Mouse (Mus musculus): ENCODE measurements at regions not wholly inside any gene's neighbourhood (a gene's known extent, or its start where the extent isn't known, plus 50 kb on each side); places are given as distances from the start of the nearest gene placed in this dataset.
A peak's percentile ranks its signal among the peaks of the same experiment; 100 is the strongest.
"Not testable (repeated sequence)": the region's sequence is repeated elsewhere in the genome, so short reads cannot be mapped to it uniquely, and the experiment has no call there.

GRCm38 (mm10) chr1:7271466-7272110 lies 2463.9 kb downstream of the Gm37988 start:
- H3K27ac ChIP-seq (replicated peaks); H3K36me3 ChIP-seq (replicated peaks); DNase-seq (ENCODE audit: low spot score); H3K9me3 ChIP-seq; H3K4me1 ChIP-seq; H3K27me3 ChIP-seq (replicated peaks; ENCODE audit: low read depth, poor library complexity, severe bottlenecking); H3K4me3 ChIP-seq: not testable (repeated sequence)
- WGBS = 85% methylated on average over 25 of the region's 25 CpGs

GRCm38 (mm10) chr1:7298921-7299685 lies 2491.4 kb downstream of the Gm37988 start:
- H3K4me3 ChIP-seq; H3K36me3 ChIP-seq (replicated peaks); H3K27me3 ChIP-seq (replicated peaks; ENCODE audit: low read depth, poor library complexity, severe bottlenecking); H3K4me1 ChIP-seq; DNase-seq (ENCODE audit: low spot score); H3K9me3 ChIP-seq; H3K27ac ChIP-seq (replicated peaks): not testable (repeated sequence)
- WGBS = 89% methylated on average over 9 of the region's 9 CpGs

DNA sequence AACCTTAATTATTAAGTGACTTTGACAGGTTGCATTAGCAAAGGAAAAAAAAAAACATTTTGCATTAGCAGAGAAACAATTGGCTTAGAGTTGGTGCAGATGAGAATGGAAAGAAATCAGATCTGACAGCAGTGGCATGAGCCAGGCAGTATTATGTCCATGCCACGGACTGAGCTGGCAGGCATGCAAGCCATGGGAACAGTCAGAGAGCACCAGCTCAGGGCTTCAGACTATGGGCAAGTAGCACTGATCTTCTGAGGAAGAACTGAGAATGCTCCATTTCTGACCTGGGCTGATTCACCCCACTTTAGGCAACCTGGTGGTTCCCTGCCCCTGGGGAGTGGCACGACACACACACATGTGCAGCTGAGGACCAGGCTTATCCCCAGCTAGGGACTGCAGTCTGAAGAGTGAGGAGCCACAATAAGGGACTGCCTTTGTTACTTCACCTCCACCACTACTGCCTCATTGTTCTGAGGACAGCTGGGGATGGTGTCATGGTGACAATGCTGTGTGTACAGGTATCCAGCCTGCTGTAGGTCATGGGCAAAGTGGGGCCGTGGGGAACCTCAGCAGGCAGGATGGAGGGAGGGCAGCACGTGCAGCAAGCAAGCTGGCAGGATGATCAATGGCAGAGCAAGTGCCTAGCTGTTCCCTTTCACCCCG lies 2501.4 kb downstream of the Gm37988 start:
- H3K36me3 ChIP-seq (replicated peaks) = no peaks in the 10 kb centered on the region
- no peak for DNase-seq (ENCODE audit: low spot score)
- H3K4me1 ChIP-seq = no peaks in the 10 kb centered on the region
- H3K4me3 ChIP-seq = no peak overlapping the region
- WGBS = 60% methylated on average over 5 of the region's 5 CpGs
- H3K9me3 ChIP-seq = no peaks in the 10 kb centered on the region
- no peaks in the 10 kb centered on the region for H3K27me3 ChIP-seq (replicated peaks; ENCODE audit: low read depth, poor library complexity, severe bottlenecking)
- H3K27ac ChIP-seq (replicated peaks) = 0 out of 2 replicates have a peak overlapping the region, but pooled peaks have one; percentile 19

DNA sequence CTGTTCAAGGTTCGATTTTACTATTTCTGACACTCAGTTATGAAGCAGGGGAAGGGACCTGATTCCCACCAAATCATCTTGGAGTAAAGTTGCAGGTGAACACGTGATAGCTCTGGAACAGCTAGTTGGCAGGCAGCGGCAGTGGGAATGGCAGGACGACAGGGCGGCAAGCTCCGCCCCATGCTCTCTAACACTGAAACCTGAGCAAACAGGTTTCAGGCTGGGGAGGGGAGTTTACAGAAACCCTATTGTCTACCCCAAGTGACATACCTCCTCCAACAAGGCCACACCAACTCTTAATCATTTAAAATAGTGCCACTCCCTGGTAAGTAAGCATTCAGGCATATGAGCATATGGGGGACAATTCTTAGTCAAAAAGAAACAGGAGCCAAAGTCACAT lies 2504.7 kb downstream of the Gm37988 start:
- H3K27me3 ChIP-seq (replicated peaks; ENCODE audit: low read depth, poor library complexity, severe bottlenecking); DNase-seq (ENCODE audit: low spot score); H3K36me3 ChIP-seq (replicated peaks); H3K27ac ChIP-seq (replicated peaks); H3K9me3 ChIP-seq; H3K4me1 ChIP-seq; H3K4me3 ChIP-seq: not testable (repeated sequence)
- whole genome bisulfite sequencing = 64% methylated on average over 6 of the region's 6 CpGs

DNA sequence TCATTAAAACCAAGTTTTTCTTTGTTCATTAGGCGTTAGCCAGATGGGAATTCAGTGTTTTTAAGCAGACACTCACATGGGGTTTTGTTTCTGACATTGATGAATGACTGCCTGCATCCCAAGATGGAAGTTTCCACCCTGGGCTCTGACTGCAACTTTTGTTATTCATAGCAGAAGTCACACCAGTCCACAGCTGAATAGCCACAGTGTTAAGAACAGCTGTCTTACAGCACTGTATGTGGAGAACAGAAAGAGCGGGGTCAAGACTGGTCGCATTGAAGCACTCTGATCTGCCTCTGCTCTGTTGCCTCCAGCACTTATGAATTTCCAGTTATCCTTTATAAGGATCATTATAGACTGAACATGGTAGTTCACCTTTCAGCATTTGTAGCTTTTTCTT lies 2505.8 kb downstream of the Gm37988 start:
- H3K4me1 ChIP-seq = no peaks in the 10 kb centered on the region
- DNase-seq (ENCODE audit: low spot score) = peak; percentile 20
- 52% methylated on average over 3 of the region's 3 CpGs for WGBS
- no peaks in the 10 kb centered on the region for H3K36me3 ChIP-seq (replicated peaks)
- no peak overlapping the region for H3K4me3 ChIP-seq
- no peak overlapping the region for H3K27ac ChIP-seq (replicated peaks)
- no peaks in the 10 kb centered on the region for H3K27me3 ChIP-seq (replicated peaks; ENCODE audit: low read depth, poor library complexity, severe bottlenecking)
- H3K9me3 ChIP-seq = no peaks in the 10 kb centered on the region

GRCm38 (mm10) chr1:7318850-7319249 lies 2511.2 kb downstream of the Gm37988 start:
- no peaks in the 10 kb centered on the region for H3K4me1 ChIP-seq
- no peak for DNase-seq (ENCODE audit: low spot score)
- H3K36me3 ChIP-seq (replicated peaks) = no peaks in the 10 kb centered on the region
- no peak overlapping the region for H3K27ac ChIP-seq (replicated peaks)
- H3K27me3 ChIP-seq (replicated peaks; ENCODE audit: low read depth, poor library complexity, severe bottlenecking) = no peaks in the 10 kb centered on the region
- WGBS = 56% methylated on average over 2 of the region's 2 CpGs
- H3K9me3 ChIP-seq = no peaks in the 10 kb centered on the region
- H3K4me3 ChIP-seq = no peak overlapping the region

DNA sequence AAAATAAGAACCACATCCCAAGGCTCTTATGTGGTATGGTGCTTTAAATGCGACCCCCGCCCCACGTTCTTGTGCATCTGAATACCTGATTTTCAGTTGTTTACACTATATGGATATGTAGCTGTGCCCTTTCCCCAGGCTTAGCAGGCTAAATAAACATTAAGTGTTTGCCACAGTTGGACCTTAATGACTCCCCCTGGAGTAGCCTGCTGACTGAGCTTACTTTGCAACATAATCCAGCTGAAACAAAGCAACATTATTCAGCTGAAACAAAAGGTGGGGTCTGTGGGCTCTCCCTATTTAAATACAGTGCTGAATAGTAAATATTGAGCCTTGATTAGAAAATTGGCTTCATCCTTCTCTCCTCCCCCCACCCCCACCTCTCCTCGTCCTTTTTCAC lies 2511.6 kb downstream of the Gm37988 start:
- no peak for DNase-seq (ENCODE audit: low spot score)
- WGBS = 11% methylated on average over 4 of the region's 4 CpGs
- no peak overlapping the region for H3K4me3 ChIP-seq

More for the DNA sequence above, 2511.6 kb downstream of the Gm37988 start:
- Histone ChIP-seq H3K4me1 (no peaks in the 10 kb centered on the region), H3K27me3 (replicated peaks; ENCODE audit: low read depth, poor library complexity, severe bottlenecking) (no peaks in the 10 kb centered on the region), H3K36me3 (replicated peaks) (no peaks in the 10 kb centered on the region), H3K9me3 (no peaks in the 10 kb centered on the region), H3K27ac (replicated peaks) (no peak overlapping the region)
